Mouse (Mus musculus) cortical plate, adult 2 months (tissue): Measurements from ENCODE around the gene Vmn2r35. TPM values are rescaled to one million over a fixed set of nuclear protein-coding genes. Genes with fewer than 3 reads are reported as not detected.
"Not testable (repeated sequence)": the region's sequence is repeated elsewhere in the genome, so short reads cannot be mapped to it uniquely, and the experiment has no call there.

ENCODE experiments used
- H3K27ac ChIP-seq: fragments of 200-500 bp; 2 replicates; pipeline ENCODE4 v1.5.1; 2012; ENCODE audit warnings: low read length, control low read depth, inconsistent platforms; ENCODE audit not compliant: insufficient read depth
- H3K4me1 ChIP-seq: fragments of 200-500 bp; 2 replicates; pipeline ENCODE4 v1.6.1; 2011; ENCODE audit warnings: low read length; ENCODE audit not compliant: control insufficient read depth, insufficient read depth
- H3K4me3 ChIP-seq: fragments of 200-500 bp; 2 replicates; pipeline ENCODE4 v1.5.1; 2011; ENCODE audit warnings: mild to moderate bottlenecking, low read length, control low read depth; ENCODE audit not compliant: insufficient read depth
- polyA plus RNA-seq: library from polyadenylated mRNA; depleted of rRNA; stranded (reverse); fragments of >200 nt; gene quantifications from 2 replicates; pipeline ENCODE4 v1.2.3, GENCODE M21; 2012; rRNA removed

Gene Vmn2r35
- polyA plus RNA-seq, result not detected in 2 replicates

- not testable (repeated sequence) for H3K4me3 ChIP-seq, H3K4me1 ChIP-seq
Measured at GRCm38 (mm10) chr7:7819767-7820166, at the start of gene Vmn2r35. Vmn2r35 (minus strand) TSS chr7:7819867.

GRCm38 (mm10) chr7:7794196-7794595, 25.5 kb downstream of the Vmn2r35 start:
- not testable (repeated sequence) for H3K27ac ChIP-seq, H3K4me1 ChIP-seq, H3K4me3 ChIP-seq

More at GRCm38 (mm10) chr7:7819767-7820166, at the start of gene Vmn2r35:
- H3K27ac ChIP-seq, result not testable (repeated sequence)

Other genes starting within 250 kb of the Vmn2r35 start
- gene Vmn2r34, start 130.4 kb downstream of the Vmn2r35 start, polyA plus RNA-seq, result not detected in 2 replicates
- not detected in 2 replicates for gene Vmn2r36, start 82.6 kb upstream of the Vmn2r35 start, polyA plus RNA-seq